Mouse (Mus musculus) left cerebral cortex, postnatal 4 days (tissue): ENCODE measurements around the gene Retreg3. TPM values are rescaled to one million over a fixed set of nuclear protein-coding genes. Genes with fewer than 3 reads are reported as not detected.

Source experiments
- DNase-seq: peaks from one replicate; pipeline ENCODE4 v3.0.0-alpha.2; 2022
- intact Hi-C: fragments of 180-260 bp; cut with DNase I; formaldehyde crosslinking; loops from one replicate; pipeline ENCODE4 v1.15.1; 2025
- total RNA-seq, 2 experiments: library from RNA; stranded (reverse); gene quantifications; 2 replicates each; pipeline ENCODE4 v1.2.3; 2021

Retreg3 gene
- total RNA-seq, 2 experiments from 2014 or later, result 48.9 to 49.2 TPM

DNA sequence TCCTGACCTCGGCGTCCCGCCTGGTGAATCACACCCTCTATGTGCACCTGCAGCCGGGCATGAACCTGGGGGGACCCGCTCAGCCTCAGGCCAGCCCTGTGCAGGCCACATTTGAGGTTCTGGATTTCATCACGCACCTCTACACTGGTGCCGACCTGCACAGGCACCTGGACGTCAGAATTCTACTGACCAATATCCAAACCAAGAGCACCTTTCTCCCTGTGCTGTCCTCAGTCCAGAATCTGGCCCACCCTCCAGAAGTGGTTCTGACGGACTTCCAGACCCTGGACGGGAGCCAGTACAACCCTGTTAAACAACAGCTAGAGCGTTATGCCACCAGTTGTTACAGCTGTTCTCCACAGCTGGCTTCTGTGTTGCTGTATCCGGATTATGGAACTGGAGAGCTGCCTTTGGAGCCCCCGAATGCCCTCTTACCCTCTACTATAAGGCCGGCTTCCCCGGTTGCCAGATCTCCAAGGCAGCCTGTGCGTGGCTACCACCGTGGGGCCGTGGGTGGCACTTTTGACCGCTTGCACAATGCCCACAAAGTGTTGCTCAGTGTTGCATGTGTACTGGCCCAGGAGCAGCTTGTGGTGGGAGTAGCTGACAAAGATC is 36.5 kb downstream of the Retreg3 start:
- DNase-seq, result no peak
- intact Hi-C loops, result no loop called here

DNA sequence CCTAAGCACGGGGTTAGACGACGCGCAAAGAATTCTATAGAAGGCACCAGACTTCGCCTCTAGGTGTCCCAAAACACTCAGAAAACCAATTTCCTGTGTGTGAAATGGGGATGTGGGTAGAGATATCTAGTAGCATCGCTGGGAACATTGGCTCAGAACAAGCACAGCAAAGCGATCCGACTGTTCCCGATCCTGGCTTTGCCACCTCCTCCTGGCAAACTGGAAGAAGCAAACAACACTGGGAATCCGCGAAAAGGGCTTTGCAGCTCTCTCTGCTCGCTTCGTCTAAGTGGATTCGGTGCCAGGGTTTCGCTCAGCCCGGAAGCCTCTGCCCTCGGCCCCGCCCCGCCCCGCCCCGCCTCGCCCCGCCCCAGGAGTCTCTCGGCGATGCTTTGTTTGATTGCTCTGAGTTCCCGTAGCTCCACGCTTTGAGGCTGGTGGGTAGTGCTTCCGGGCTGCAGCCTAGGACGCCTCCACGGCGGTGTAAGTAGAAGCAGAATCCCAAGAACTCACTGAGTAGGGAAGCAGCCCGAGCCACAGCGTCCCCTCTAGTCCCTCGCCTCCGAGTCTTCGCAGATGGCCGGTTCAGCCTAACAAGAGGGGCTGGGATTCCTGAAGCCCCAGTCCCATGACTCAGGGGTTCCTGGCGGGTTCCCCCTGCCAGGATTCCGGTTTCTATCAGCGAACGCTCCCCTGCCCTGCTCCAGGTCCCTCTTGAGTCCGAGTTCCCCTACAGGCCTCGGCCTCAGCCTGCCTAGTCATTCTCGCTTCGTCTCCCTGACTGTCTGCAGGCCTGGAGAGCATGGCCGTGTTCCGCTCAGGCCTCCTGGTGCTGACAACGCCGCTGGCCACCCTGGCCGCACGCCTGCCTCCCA is 37.2 kb downstream of the Retreg3 start, which contains the start of gene Coasy:
Coasy (plus strand) TSS at position 358 of the 875 bp plus-strand sequence.
- DNase-seq, result peak; percentile 90
- intact Hi-C loops, result no loop called here

- intact Hi-C loops, result no loop called here
- no peak for DNase-seq
Observed at GRCm38 (mm10) chr11:101081659-101082058, 38.0 kb downstream of the Retreg3 start.

DNA sequence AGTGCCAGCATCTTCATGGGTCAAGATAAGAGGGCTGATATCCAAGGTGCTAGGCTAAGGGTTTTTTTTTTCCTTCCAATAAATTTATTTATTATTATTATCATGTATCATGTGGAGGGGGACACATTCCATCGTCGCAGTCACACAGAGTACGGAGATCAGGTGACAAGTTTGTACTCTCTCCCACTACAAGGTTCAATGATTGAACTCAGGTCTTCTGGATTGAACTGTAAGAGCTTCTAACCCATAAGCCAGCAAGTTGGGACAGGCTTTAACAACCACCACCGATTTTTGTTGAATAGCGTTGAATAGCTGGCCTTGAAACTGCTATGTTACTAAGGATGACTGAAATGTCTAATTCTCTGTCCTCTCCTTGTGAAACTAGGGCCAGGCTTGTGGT is 39.3 kb downstream of the Retreg3 start:
- intact Hi-C loops, result no loop called here
- no peak for DNase-seq

GRCm38 (mm10) chr11:101079746-101080145 is 39.9 kb downstream of the Retreg3 start:
- DNase-seq, result no peak
- intact Hi-C loops, result no loop called here

- intact Hi-C loops, result no loop called here
- no peak for DNase-seq
Observed at GRCm38 (mm10) chr11:101078121-101078520, 41.6 kb downstream of the Retreg3 start, which contains the start of gene Hsd17b1. Hsd17b1 (plus strand) TSS chr11:101078411.

DNA sequence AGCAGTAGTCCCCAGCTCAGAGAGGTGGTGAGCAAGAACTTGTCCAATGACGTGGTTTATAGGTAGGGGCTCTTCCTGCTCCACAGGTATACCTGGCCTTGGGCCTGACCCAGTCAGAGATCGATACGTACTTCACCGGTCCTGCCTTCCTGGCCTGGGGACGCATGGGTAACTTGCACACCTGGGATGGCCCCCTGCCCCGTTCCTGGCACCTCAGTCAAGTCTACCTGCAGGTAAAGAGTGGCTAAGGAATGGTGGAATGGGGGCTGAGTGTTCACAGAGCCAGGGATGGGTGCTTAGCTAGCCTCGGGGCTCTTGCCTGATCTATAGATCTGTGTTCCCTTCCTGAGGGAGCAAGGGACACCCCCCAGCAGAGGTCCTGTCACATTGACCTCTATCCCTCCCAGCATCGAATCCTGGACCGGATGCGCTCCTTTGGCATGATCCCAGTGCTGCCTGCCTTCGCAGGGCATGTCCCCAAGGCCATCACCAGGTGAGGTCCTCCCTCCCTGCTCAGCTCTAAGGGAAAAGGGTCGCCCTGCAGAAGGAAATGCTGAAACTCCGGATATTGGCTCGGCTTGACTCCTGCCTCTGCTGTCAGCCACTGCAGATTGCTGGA is 47.8 kb downstream of the Retreg3 start:
- intact Hi-C loops, result no loop called here
- no peak for DNase-seq

DNA sequence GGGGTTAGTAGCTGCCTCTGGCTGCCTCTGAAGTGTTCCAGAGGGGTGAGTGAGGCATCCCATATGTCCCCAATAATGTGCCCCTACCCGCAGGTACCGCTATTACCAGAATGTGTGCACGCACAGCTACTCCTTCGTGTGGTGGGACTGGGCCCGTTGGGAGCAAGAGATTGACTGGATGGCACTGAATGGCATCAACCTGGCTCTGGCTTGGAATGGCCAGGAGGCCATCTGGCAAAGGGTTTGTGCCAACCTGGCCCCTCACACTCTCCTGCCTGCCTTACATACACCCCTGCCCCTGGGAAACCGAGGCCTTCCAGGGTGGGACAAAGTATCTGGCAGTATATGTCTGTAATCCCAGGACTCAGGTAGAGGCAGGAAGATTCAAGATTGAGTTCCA is 48.7 kb downstream of the Retreg3 start:
- peak; percentile 43 for DNase-seq
- intact Hi-C loops, result no loop called here

DNA sequence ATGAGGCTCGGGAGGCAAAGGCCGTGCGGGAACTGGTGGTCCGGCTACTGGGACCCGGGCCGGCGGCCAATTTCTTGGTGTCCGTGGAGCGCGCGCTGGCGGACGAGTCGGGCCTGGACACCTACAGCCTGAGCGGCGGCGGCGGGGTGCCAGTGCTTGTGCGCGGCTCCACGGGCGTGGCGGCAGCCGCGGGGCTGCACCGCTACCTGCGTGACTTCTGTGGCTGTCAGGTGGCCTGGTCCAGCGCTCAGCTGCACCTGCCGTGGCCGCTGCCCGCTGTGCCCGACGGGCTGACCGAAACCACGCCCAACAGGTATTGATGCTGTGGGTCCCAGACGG is 49.5 kb downstream of the Retreg3 start:
- intact Hi-C loops, result no loop called here
- DNase-seq, result no peak

DNA sequence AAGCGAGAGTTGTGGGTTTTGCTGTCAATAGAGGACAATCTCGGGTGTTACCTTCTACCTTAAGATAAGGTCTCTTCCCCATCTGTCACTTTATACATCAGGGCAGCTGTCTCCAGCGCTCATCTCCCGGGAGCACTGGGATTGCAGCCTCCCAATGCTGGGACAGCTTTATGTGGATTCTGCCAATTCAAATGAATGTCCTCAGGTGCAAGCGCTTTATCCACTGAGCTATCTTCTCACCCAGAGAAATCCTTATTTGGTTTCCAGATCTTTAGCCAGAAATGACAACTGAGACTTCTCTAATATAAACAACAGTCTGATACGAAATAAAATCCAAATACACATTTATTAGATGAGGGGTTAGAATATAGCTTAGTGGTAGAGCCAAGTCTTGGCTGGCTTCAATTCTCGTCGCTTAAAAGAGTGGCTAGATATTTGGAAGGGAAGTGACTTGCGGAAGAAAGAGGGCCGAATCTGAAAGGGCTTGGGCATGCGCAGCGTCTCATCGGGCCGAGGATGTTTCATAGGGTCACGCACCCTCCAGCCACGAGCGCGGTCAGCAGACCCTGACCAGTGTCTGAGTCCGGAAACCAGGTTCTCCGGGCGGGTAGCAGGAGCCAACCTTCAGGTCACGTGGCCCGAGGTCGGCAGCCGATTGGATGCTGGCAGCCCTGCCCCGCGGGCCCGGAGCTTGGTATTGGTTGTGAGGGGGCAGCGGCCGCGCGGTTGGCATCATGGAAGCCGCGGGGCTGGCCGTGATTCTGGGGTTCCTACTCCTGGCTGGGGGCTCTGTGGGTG is 50.1 kb downstream of the Retreg3 start, which contains the start of gene Naglu:
Naglu (plus strand) TSS at position 622 of the 798 bp plus-strand sequence.
- intact Hi-C loops, result loop anchor here (5.0 kb wide), 1 partner anchor 87 kb away; no protein-coding TSS in a partner anchor

GRCm38 (mm10) chr11:101066549-101067412 is 52.9 kb downstream of the Retreg3 start:
- DNase-seq, result peak; percentile 92
- intact Hi-C loops, result loop anchor here (5.0 kb wide), 1 partner anchor 84 kb away; no protein-coding TSS in a partner anchor

More for the DNA sequence above, 50.1 kb downstream of the Retreg3 start, which contains the start of gene Naglu:
- peak; percentile 97 for DNase-seq

DNA sequence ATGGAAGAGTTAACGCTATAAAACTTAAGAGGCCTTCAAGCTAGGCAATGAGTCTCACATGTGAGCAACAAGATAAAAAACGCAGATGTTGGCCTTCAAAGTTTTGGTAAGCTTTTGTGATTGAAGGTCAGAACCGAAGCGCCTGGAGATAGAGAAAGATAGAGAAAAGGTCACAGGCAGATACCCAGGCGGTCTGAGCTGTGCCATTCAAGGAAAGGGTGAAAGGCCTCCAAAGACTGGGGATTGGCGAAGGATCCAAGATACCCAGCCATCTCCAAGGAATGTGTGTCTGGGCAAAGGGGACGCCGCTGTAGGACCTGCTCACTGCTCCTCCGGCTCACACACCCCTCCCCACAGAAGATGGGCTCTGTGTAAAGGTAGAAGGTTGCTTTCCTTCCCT is 54.7 kb downstream of the Retreg3 start:
- DNase-seq, result no peak
- intact Hi-C loops, result loop anchor here (5.0 kb wide), 1 partner anchor 83 kb away; no protein-coding TSS in a partner anchor

DNA sequence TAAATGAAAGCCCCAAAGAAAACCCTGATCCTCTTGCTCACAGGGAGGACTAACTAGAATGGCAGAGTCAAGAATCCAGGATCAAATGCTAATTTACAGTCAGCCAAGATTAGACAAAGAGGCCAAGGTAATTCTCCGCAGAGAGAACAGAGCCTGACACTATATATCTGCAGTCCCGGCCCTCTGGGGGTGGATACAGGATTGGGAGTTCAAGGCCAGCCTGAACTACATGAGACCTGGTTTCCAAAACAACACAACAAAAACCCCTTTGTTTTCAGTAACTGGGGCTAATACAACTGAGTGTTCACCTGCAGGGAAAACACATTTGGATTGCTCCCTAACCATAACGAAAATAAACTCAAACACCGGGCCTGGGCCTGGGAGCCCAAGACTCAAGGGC is 55.2 kb downstream of the Retreg3 start:
- DNase-seq, result no peak
- intact Hi-C loops, result no loop called here

GRCm38 (mm10) chr11:101063676-101064327 is 55.9 kb downstream of the Retreg3 start:
- DNase-seq, result peak; percentile 70
- intact Hi-C loops, result no loop called here

- DNase-seq, result no peak
- intact Hi-C loops, result no loop called here
Observed at GRCm38 (mm10) chr11:101062971-101063675, 56.6 kb downstream of the Retreg3 start.

DNA sequence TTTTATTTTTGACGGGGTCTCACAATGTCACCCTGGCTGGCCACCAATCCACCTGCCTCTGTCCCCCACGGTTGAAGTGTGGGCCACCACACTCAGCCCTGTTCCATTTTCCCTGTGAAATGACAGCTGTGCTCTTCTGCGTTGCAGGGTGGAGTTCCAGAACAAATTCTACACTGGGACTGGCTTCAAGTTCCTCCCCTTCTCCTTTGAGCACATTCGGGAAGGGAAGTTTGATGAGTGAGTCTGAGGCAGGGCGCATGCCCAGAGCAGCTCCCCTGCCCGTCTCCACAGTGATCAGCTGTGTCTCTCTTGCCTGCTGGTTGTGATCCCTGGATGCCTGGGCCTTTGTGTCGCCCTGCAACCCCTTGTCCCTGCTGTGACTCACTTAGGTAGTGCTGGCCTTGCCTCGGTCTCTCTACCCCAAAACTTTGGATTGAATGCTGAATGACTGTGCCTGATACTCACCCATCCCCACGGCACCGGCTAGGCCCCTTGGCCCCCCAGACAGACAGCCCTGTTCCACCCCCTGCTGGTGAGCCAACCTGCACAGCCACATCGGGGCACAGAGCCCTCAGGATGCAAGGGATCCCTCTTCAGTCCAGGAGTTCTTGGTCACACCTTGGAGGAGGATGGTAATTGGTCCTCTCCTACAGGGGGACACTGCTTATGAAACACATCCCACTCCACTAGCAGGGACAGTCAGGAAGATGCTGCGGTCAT is 57.4 kb downstream of the Retreg3 start:
- DNase-seq, result no peak
- intact Hi-C loops, result no loop called here

GRCm38 (mm10) chr11:101061049-101061448 is 58.6 kb downstream of the Retreg3 start:
- intact Hi-C loops, result no loop called here
- DNase-seq, result no peak

DNA sequence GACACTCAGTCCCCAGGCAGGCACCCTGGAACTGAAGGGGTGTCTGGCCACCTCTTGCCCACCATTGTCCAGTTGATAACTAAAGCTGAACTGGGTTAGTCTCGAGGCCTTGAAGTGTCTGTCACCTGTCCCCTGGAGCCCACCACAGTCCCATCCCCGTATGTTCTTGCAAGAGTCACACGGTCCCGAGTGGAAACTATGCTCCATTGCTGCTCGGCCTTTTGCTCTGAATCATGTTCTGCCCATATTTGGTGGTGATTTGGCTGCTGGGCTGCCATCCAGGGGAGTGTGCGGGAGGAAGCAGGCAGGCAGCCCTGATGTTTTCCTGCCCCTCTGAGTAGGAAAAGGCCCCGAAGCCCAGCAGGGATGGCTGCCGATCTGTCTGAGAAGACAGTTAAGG is 59.6 kb downstream of the Retreg3 start:
- intact Hi-C loops, result no loop called here
- DNase-seq, result peak; percentile 53
